Mouse (Mus musculus) MEL (cell line): ENCODE data around the gene Sash1.

Experiments used
- CTCF ChIP-seq, 3 experiments: IDR thresholded peaks in 2 of 3; conservative IDR thresholded peaks in 1 of 3; 2 replicates each; pipeline ENCODE4 v1.5.1; 2011 to 2012; ENCODE audit warnings: low read length in 3 of 3, low read depth in 2 of 3, mild to moderate bottlenecking in 2 of 3, improper control_type of control experiment in 1 of 3, inconsistent platforms in 1 of 3, mixed read lengths in 1 of 3, moderate library complexity in 1 of 3; ENCODE audit not compliant: control insufficient read depth in 1 of 3, insufficient read depth in 1 of 3, poor library complexity in 1 of 3, severe bottlenecking in 1 of 3
- GABPA ChIP-seq: IDR thresholded peaks from 2 replicates; pipeline ENCODE4 v1.6.1; 2012; ENCODE audit warnings: low read depth, mild to moderate bottlenecking, inconsistent platforms, low read length, improper control_type of control experiment, moderate library complexity
- MAX ChIP-seq: IDR thresholded peaks from 2 replicates; pipeline ENCODE4 v1.6.1; 2011; ENCODE audit warnings: low read length, improper control_type of control experiment
- POLR2A ChIP-seq, 2 experiments: IDR thresholded peaks; 2 replicates each; pipeline ENCODE4 v1.6.1; 2011 to 2012; ENCODE audit warnings: low read length in 2 of 2, mild to moderate bottlenecking in 2 of 2, control low read depth in 1 of 2, improper control_type of control experiment in 1 of 2, low read depth in 1 of 2, moderate library complexity in 1 of 2; ENCODE audit not compliant: control insufficient read depth in 1 of 2, insufficient read depth in 1 of 2, poor library complexity in 1 of 2
- ZMIZ1 ChIP-seq: IDR thresholded peaks from 2 replicates; pipeline ENCODE4 v1.6.1; 2012; ENCODE audit warnings: low read depth, mild to moderate bottlenecking, inconsistent platforms, low read length, improper control_type of control experiment, moderate library complexity

GRCm38 (mm10) chr10:8795336-8795735 lies 90.5 kb downstream of the Sash1 start:
- no peak for TF ChIP-seq POLR2A (IDR thresholded peaks at IDR 0.05; ENCODE audit: control insufficient read depth in 1 of 2, insufficient read depth in 1 of 2, low read depth in 1 of 2, low read length in 2 of 2, poor library complexity in 1 of 2)
- no peak for TF ChIP-seq MAX
- peak; percentile 8 to 36 (median 10); a peak in 4 of 6 replicates for TF ChIP-seq CTCF (IDR thresholded peaks at IDR 0.05 in 2 of 3, conservative IDR thresholded peaks at IDR 0.05 in 1 of 3; ENCODE audit: control insufficient read depth in 1 of 3, insufficient read depth in 1 of 3, low read depth in 2 of 3, low read length in 3 of 3, poor library complexity in 1 of 3, severe bottlenecking in 1 of 3)
- no peak for TF ChIP-seq GABPA
- TF ChIP-seq ZMIZ1, result no peak
